Mouse (Mus musculus): ENCODE data around the gene Itk.
A peak's percentile ranks its signal among the peaks of the same experiment; 100 is the strongest.

Itk gene

DNA sequence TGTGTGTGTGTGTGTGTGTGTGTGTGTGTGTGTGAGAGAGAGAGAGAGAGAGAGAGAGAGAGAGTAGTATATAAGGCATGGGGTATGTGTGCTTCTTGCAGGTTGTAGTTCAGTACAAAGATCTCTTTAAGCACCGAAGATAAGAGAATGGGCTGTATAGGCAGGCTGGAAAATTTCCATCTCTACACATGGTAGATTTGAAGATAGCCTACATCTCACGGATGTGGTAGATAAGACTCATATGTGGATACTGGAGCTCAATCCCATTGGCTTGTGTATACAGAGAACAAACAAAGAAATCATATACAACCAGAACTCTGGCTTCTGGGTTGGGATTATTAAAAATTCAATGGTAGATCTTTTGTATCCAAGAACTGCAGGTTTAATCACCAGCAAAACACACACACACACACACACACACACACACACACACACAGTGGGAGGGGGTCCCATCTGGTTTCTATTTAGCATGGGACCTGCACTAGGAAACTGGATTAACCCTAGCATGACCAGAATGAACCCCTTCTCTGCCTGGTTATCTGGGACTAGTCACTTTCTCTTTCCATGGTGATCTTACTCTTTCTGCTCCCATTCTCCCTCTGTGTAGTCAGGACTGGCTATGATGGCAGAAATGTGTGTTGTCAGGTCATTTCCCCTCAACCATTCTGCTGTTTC is 28.2 kb downstream of the Itk start:
- DNase-seq (ENCODE audit: low read depth, low spot score) = no peak

DNA sequence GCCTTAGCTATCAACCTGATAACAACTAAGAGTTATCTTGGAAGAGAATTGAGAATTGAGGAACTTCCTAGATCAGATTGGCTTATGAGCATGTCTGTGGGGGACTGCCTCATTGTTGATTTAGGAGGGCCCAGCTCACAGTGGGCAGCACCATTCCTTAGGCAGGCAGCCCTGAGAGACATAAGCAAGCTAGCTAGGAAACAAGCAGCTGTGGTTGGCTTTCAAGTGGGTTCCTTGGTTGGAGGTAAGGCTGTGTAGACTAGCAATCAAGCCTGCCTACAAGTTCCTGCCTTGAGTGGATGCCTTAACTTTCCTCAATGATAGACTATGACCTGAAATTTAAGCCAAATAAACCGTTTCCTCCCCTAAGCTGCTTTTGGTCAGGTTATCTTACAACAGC is 30.9 kb downstream of the Itk start:
- no peak for DNase-seq (ENCODE audit: low read depth, low spot score)

DNA sequence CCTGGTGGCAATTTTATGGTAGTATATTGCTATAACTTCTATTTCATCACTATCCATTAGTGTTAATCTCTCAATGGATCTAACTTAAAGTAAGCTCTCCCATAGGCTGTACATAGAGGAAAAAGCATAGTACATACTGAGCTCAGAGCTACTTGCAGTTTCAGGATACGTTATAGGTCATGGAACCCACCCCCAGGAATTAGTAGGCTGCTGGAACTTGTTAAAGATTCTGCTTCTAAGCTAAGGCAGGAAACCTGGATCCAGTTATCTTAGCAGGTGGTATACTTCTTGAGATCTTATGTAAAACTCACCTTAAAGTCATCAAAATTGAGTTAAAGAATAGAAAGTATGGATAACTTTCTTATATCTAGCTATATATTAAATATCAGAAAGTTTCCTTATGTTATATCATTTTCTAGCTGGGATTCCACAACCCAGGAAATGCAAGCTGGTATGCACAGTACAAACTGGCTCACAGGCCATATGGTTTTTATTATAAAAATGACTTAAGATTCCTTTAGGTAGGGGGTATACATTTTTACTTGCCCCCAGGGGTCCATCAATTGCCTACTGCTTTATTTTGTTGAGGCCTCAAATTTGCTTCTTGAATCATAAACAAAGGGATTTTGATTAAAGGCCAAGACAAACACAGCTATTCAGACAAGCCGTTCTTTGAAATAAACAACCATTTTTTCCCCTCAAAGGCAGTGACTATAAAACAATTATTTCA is 39.5 kb downstream of the Itk start:
- DNase-seq (ENCODE audit: low read depth, low spot score) = no peak

DNA sequence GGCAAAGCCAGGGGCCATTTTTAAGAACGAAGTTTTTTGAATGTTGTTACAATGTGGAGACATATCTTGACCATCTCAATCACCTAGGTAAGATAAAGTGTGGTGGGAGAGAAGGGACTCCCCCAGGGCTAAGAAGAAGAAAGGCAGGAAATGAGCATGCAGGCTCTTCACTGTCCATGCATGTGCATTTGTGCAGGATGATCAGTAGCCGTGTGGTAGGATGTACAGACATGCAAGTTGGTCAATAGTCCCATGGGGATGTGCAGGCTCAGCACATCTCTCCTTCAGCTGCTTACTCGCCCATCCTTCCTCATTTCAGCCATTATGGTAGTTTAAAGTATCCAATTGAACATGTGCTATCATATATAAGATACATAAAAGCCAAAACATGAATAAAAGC is 40.9 kb downstream of the Itk start:
- DNase-seq (ENCODE audit: low read depth, low spot score) = no peak

DNA sequence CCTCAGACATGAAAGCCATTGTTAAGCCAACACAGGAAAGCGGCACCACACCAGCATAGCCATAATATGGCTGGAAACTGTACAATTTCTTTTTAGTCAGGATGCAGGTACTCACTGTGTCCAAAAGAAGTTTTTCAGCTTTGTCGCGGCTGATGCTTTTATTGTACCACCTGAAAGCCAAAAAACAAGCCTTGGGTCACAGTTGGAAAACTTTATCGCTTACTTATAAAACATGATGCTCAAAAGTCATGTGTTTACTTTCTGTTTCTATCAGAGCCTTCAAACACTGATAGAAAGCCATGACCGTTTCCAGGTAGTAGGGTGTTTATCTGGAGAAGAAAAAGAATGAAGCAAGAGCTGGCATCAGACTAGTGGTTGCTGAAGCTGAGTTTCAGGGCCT is 41.6 kb downstream of the Itk start:
- no peak for DNase-seq (ENCODE audit: low read depth, low spot score)

DNA sequence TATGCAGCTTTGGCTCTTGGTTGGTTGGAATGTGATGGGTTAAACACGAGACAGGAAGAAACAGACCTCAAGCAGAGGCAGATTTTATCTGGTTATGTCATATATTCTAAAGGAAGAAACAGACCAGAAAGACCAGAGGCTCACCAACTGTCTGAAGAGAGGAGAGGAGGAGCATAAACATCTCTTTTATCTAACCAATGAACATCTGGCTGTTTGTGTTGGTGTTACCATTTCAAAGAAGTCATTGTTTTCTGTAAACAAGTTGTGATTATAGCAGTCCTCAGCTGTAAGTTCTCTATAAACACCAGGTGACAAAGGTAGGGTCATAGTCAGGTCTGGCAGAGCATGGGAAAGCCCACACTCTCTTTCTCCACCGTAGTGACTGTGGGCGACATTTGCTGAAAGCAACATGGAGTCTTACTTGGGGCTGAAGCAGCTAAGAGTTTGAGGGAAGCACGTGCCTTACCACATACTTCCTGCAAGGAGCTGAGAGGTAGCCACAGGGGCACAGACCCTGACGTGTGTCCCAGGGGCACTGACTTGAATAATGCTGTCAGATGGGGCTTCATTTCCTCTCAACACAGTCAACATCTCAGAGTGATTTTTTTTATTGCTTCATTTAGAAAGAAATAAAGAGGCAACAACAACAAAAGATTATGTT is 45.3 kb downstream of the Itk start:
- DNase-seq (ENCODE audit: low read depth, low spot score) = no peak

DNA sequence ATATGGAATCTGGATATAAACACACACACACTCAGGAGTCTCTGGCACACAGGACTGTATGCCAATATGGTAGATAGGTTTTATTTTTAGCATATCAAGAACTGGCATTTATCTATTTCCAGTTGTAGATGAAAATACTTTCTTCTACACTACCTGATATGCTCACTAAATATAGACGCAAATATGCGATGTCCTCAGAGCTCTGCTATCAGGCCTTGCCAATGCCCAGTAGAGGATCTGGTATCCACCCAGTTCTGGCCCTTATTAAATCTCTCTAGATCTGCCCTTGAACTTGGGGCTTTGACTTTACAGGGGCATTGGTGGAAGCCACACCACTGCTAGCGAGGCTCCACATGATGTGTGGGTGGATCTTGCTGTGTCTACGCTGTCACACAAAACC is 47.4 kb downstream of the Itk start:
- no peak for DNase-seq (ENCODE audit: low read depth, low spot score)

DNA sequence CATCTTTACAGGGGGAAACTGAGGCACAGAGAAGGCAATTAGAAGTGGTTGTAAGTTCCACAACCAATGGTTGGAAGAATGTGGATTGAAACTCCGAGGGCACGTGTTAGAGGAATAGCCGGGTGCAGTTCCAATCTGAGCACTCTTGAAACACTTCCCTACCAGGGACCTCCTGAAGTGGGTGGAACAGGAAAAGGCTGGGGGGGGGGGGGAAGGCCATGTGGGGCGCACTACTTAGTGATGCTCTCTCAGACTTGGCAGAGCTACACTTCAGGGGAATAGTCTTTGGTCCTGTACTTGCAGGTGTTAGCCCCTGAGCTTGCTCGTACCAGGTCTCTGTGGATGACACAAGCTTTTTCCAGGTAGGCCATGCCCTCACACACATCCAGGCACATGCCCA is 53.3 kb downstream of the Itk start:
- no peak for DNase-seq (ENCODE audit: low read depth, low spot score)

DNA sequence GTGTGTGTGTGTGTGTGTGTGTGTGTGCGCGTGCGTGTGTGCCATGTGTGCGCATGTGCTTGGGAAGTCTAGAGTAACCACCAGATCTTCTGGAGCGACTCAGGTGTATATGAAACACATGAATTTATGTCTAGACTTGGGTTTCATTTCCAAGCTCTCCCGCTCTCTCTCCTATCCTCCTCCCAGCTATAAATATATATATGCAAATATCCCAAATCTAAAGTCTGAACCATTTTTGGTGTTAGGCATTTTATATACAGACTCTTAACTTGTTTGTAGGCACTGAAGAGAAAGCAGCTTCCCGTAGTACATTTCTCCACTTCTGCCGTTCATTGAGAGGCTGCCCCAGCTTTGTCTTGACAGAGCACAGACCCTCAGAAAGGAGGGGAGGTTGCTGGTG is 57.1 kb downstream of the Itk start:
- DNase-seq (ENCODE audit: low read depth, low spot score) = no peak

DNA sequence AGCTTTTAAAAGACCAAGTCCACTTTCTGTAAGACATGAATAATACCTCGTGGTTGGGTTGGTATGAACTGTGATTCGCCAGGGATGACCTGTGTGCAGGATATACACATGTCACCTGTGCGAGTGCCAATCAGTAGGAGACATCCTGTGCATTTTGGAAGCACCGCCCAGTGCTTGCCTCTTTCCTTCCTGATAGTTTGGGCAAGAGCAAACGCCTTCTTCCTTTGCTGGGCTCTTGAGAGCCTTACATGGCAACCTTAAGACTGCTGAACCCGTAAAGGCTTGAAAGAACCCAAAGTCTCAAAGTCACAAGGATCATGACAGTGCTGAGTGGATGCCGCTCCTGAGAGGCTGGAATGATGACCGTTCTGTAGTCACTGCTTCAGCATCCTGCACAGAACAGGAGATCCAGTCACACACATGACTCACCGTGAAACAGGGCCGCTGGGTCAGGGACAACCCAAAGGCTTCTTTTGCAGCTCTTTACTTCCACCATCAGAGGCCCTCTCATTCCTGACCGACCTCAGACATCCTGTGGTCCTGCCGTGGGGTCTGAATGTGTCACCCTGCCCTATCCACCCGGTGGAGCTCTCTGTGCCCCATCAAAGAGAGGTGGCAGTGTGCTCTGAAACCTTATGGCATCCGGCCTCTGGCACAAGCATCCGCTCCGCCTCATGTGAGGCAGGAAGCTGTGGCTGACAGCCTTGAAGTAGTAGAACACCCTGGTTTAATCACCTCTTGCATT is 62.9 kb downstream of the Itk start:
- no peak for DNase-seq (ENCODE audit: low read depth, low spot score)

DNA sequence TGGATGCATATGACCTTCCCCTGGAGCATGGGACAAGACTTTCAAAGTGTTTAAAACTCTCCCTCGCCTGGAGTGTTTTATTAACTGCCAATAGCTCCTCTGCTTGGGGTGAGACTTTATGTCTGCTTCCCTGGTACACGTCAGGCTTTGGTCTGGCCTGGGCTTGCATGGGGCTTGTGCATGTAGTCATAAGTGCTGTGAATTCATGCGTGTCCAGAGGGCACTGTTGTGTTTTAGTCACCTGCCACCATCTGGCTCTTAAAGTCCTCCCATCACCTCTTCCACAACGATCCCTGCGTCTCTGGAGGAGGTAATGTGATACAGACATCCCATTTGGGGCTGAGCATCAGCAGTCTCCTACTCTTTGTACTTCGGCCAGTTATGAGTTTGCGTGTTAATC is 67.8 kb downstream of the Itk start:
- DNase-seq (ENCODE audit: low read depth, low spot score) = no peak

DNA sequence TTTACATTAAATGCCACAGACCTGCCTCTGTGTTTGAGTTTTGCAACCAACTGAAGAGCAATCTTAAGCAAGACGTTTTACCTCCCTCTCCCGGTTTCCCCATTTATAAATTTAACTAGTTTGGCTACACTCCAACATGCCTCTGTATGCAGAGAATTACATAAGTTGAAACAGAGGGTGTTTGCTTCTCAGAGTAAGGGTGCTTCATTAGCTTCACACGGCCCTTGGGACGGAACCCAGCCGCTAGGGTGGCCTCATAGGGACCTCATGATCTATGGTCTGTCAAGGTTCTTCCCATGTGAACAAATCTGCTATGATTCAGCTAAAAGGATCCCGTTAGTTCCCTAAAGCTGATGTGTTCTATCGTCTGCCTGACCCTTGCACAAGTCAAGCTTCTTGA is 74.8 kb downstream of the Itk start:
- DNase-seq (ENCODE audit: low read depth, low spot score) = no peak

DNA sequence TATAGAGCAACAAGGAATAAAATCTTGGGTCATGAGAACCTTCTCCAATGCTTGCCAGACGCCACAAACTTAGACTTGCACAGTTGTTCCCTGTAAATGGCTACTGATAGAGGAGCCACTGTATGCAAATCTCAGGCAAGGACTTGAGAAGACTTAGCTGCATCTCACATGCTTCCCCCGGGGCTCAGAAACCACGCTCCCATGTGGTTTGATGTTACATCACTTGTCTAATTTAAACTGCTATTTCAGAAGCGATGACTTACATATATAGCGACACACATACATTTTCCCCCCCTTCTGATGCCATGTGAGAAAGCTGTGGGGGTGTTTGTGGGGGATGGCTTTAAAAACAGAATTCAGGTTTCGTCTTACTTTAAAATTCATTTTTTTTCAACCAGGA is 75.5 kb downstream of the Itk start:
- no peak for DNase-seq (ENCODE audit: low read depth, low spot score)

DNA sequence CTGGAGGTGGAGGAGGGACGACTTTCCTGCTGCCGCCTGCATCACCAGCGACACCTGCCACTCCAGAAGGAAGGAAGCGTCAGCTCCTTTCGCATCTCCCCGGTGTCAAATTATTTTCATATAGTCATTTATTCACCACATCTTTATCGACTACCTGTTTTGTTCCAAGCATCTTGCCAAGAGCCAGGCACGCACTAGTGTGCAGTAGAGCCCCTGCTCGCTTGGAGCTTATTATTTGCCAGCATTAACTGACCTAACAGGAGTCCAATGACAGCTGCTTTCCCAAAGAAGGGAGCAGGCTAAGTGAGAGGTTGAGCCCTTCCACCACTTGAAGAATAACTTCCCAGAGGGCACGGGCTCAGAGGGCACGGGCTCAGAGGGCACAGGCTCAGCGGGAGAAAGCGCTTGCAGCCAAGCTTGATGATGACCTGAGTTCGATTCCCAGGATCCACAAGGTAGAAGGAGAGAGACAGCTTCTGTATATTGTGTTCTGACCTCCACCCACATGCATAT is 76.7 kb downstream of the Itk start, which contains the start of gene Cyfip2:
Gene Cyfip2 (minus strand): TSS at position 337 of the 513 bp plus-strand sequence.
- no peak for DNase-seq (ENCODE audit: low read depth, low spot score)

DNA sequence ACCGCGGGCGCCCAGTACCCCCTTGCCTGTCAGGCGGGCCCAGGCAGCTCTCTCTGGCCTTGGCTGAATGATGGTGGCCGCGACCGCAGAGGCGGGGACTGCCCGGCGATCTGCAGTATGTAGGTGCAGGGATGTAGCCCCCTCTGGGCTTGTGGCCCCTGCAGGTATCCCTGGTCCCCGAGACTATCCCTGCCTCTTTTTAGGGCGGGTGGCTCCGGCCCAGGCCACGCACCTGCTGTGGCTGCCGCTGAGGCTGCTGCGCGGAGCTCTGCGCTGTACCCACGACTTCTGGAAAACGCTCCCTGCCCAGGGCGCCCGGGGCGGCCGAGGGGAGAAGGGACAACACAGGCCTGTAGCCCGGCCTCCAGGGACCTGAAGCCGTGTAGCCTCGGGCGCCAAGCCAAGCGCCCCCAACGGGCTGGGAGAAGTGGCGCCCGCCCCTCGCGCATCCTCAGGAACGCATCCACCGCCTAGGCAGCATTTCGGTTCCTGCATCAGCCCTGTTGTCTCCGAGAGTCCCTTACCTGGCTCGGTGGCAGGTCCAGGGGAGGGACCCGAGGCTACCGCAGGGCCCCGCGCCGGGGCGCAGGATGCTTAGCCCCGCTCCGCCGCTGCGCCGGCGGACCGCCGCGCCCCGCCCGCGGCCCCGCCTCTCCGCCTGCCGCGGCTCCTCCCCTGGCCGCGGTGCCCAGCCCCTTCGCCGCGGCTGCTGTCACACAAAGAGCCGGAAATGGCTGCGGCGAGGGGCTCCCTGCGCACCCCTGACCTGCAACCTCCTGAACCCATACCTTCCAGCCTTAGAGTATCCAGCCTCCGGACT is 77.4 kb downstream of the Itk start:
- peak; percentile 59 for DNase-seq (ENCODE audit: low read depth, low spot score)

DNA sequence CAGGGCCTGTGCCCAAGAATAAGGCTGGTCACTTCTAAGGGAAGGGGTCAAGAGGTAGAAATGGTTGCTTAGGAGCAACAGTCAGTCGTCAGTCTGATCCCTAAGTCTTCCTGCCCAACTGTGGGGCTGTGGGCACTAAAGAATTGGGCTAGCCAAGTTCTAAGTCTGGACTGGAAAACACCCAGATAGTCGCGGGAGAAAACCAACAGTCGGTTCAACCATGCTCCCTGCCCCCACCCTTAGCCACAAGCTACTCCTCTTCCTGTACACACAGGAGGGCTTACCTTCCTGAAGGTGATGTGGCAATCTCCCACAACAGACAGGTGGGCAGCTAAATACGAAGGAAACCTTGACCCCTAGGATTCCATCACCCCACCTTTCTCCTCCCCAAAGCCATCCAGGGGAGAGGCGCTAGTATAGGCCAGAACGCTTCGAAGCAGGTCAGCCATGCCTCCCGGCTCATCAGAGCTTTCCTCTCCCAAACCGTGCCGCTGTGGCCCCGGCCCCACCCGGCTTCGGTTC is 78.1 kb downstream of the Itk start:
- DNase-seq (ENCODE audit: low read depth, low spot score) = no peak

DNA sequence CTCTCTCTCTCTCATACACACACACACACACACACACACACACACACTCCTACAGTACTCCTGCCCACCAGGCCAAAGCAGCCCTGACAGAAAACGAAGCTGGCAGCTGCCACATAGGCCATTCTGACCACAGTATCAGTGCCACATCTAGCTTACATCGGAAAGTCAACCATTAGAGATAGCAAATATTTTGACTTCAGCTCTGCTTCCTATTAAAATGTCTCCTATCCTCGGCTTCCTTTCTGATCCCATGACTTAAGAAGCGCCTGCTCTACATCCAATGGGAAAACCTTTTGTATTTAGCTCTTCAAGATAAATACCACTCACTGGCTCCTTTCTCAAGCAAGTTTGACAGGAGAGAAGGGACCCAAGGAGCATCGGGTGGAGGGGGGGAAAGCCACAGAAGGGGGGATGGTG is 78.7 kb downstream of the Itk start:
- DNase-seq (ENCODE audit: low read depth, low spot score) = no peak

DNA sequence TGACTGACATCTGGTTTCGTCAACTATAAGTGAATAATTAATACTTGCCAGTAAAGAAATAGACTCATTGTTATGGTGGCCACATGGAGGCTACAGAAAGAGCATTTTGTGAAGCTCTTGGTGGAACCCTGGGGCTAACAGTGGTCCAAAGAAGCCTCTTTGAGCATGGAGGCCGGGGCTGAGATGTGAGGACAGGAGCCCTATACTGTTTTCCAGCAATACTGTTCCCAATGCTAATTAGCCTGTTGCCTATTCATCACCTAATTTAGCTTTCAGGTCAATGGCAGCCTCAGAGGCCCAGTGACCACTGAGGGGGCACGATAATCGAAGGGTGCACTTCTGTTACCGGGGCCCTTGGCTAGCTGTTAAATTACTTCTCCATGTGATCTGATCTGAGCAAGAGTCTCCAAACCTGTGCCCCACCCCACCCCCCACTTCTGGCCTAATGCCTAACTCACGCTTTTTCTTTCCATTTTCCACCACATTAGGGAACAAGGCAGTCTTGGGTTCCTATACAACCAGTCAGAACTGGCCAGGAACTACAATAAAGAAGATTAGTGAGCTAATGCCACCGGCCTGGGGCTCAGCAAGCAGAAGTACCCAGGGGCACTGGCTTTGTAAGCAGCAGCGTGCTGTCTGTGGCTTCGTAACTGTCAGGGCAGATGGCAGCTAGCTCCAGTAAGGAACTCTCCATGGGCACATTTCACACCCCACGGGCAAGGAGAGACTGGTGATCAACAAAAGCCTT is 79.3 kb downstream of the Itk start:
- no peak for DNase-seq (ENCODE audit: low read depth, low spot score)

DNA sequence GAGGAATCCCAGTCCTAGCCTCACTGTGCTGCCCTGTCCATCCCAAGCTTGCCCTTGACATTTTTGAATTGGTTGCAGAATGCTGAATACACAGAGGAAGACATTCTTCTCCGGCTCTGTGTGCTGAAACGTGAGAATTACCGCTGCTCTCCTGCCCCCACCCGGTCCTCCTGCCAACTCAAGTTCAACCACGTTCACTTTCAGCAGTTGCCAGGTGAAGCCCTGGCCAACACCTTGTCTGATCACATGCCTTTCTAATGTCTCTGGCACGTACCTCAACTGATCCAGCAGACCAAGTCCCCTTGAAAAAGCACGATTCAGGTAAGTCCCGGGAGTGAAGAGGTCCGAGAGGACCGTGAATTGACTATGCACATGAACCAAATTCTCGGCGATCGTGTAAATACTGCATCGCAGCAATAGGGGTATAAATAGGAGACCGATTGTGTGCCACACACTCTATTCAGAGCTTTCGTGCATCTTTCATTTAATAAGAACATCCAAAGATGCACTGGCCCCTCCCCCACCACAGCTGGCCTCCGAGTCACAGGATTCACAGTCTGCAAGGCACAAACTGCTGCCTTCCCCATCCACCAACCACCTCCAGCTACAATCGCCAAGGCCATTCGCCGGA is 80.1 kb downstream of the Itk start:
- no peak for DNase-seq (ENCODE audit: low read depth, low spot score)

Data from ZHBTc4 (cell line).